Mouse (Mus musculus) midbrain, postnatal 0 days (tissue): ENCODE measurements around the gene Gemin7. TPM values are rescaled to one million over a fixed set of nuclear protein-coding genes. Genes with fewer than 3 reads are reported as not detected.

Experiments used
- ATAC-seq: fragments of 200-750 bp; cut with Nextera tagmentation; 2 replicates; pipeline ENCODE4 v1.8.0; 2017; ENCODE audit warnings: moderate number of reproducible peaks, mild to moderate bottlenecking, moderate TSS enrichment, moderate library complexity; ENCODE audit not compliant: low FRiP score
- DNase-seq: peaks from one replicate; pipeline ENCODE4 v3.0.0-alpha.2; 2015; ENCODE audit warnings: low spot score
- H3K27ac ChIP-seq: fragments of 300-500 bp; sonication (generic); 2 replicates; pipeline ENCODE4 v1.5.1; 2014; ENCODE audit warnings: low read depth, mild to moderate bottlenecking, low read length, mixed read lengths
- H3K27me3 ChIP-seq: fragments of 300-500 bp; sonication (generic); 2 replicates; pipeline ENCODE4 v1.6.1; 2014; ENCODE audit warnings: low read length, control low read depth, mixed read lengths; ENCODE audit not compliant: insufficient read depth
- H3K36me3 ChIP-seq: fragments of 300-500 bp; sonication (generic); 2 replicates; pipeline ENCODE4 v1.6.1; 2014; ENCODE audit warnings: low read length, control low read depth, mixed read lengths; ENCODE audit not compliant: insufficient read depth
- H3K4me1 ChIP-seq: fragments of 300-500 bp; sonication (generic); 2 replicates; pipeline ENCODE4 v1.6.1; 2014; ENCODE audit warnings: mild to moderate bottlenecking, control low read depth, antibody characterized with exemption, low read length, mixed read lengths; ENCODE audit not compliant: insufficient read depth
- H3K4me2 ChIP-seq: fragments of 300-500 bp; sonication (generic); 2 replicates; pipeline ENCODE4 v1.6.1; 2014; ENCODE audit warnings: low read depth, mild to moderate bottlenecking, low read length, mixed read lengths; ENCODE audit not compliant: poor library complexity, severe bottlenecking
- H3K4me3 ChIP-seq: fragments of 300-500 bp; sonication (generic); 2 replicates; pipeline ENCODE4 v1.5.1; 2014; ENCODE audit warnings: low read depth, mild to moderate bottlenecking, low read length, moderate library complexity
- H3K9ac ChIP-seq: fragments of 300-500 bp; sonication (generic); replicated peaks from 2 replicates; pipeline ENCODE4 v1.6.1; 2014; ENCODE audit warnings: mild to moderate bottlenecking, low read length, moderate library complexity, mixed read lengths; ENCODE audit not compliant: poor library complexity, severe bottlenecking
- H3K9me3 ChIP-seq: fragments of 300-500 bp; sonication (generic); 2 replicates; pipeline ENCODE4 v1.6.1; 2016; ENCODE audit warnings: low read length, control low read depth
- CTCF ChIP-seq: IDR thresholded peaks from 2 replicates; pipeline ENCODE4 v1.5.1; 2016; ENCODE audit warnings: antibody characterized with exemption, mild to moderate bottlenecking
- WGBS: fragments of 180-500 bp; shearing (Covaris S2); extraction: QIAGEN DNeasy Blood & Tissue Kit; methylation state at CpG from one replicate; pipeline ENCODE4 v1.1.7; 2014; 5-methylcytosine and 5-hydroxymethylcytosine counted together
- polyA plus RNA-seq: library from polyadenylated mRNA; unstranded; fragments of >200 nt; fragmentation: Nextera tagmentation; extraction: Ambion mirVana; gene quantifications from 2 replicates; pipeline ENCODE4 v1.2.1, GENCODE M21; 2015
- total RNA-seq: library from RNA; depleted of rRNA; stranded (reverse); fragments of >200 nt; gene quantifications from 2 replicates; pipeline ENCODE4 v1.2.3, GENCODE M21; 2014

The Gemin7 gene
- total and polyA plus RNA-seq, 2 experiments from 2014 or later: 70.9 to 158 TPM

DNA sequence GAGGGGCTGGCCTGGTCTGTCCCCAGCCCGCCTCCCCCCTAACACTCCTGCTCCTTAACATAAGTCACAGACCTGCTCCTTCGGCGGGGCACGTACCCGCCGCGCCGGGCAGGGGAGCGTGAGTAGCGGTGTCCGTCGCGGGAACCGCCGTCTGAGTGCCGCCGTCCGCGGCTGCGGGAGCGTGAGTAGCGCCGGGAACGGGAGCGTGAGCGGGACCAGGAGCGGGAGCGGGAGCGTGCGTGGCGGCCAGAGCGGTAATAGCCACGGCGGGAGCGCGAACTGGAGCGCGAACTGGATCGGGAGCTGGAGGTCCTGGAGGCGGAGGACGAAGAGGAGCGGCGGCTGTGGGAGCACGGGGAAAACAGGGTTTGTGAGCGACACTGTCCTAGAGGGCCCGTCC, 8.9 kb upstream of the Gemin7 start:
- no peak overlapping the region for H3K4me2 ChIP-seq
- DNase-seq: no peak
- WGBS: 85% methylated on average over 46 of the region's 46 CpGs

DNA sequence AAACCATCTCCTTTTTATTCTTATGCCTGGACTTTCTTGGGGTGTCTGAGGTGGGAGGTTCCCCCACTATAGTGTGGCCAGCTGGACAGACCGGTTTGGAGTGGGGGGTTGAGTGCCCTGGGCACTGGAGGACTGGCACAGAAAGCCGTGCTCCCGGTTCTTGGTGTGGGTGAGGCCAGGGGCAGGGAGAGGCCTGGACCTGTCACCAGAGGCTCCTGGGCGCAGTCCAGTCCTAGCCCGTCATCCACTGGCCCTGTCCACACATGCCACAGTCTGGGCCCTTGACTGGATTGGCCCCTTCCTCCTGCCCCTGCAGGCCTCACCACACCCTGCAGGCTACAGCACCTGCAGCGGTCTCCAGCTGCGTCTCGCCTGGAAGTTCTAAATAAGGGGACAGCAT, 3.2 kb upstream of the Gemin7 start:
- ATAC-seq (no peak), DNase-seq (no peak)
- no peak for TF ChIP-seq CTCF
- Histone ChIP-seq H3K9me3 (no peaks in the 10 kb centered on the region), H3K4me1 (peaks cover 7% of the 10 kb centered on the region; the same call in 1 of the 2 replicates), H3K27me3 (peaks cover 31% of the 10 kb centered on the region), H3K36me3 (peaks cover 50% of the 10 kb centered on the region), H3K4me3 (no peak overlapping the region), H3K27ac (no peak overlapping the region), H3K9ac (no peak overlapping the region), H3K4me2 (no peak overlapping the region)
- 87% methylated on average over 8 of the region's 8 CpGs for WGBS

More for the DNA sequence above, 8.9 kb upstream of the Gemin7 start:
- Histone ChIP-seq H3K4me1 (no peaks in the 10 kb centered on the region), H3K27ac (no peak overlapping the region), H3K36me3 (peaks cover 81% of the 10 kb centered on the region), H3K4me3 (no peak overlapping the region), H3K9me3 (no peaks in the 10 kb centered on the region), H3K9ac (no peak overlapping the region), H3K27me3 (no peaks in the 10 kb centered on the region)
- TF ChIP-seq CTCF: no peak
- no peak for ATAC-seq

DNA sequence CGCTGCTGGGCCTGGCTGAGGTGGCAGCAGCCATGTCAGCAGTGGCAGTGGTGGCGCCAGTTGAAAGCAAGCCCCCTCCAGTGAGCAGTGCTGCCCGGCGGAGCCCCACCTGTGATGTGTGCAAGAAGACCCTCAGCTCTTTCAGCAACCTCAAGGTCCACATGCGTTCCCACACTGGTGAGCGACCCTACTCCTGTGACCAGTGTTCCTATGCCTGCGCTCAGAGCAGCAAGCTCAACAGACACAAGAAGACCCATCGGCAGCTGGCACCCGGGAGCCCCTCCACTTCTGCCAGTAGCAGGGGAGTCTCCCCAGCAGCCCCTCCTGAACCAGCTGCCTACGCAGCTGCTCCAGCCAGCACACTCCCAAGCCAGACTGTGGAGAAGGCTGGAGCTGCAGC, 2.4 kb upstream of the Gemin7 start:
- no peak for DNase-seq
- WGBS: 86% methylated on average over 10 of the region's 10 CpGs
- Histone ChIP-seq H3K27ac (no peak overlapping the region), H3K36me3 (peaks cover 43% of the 10 kb centered on the region), H3K4me2 (no peak overlapping the region), H3K9me3 (no peaks in the 10 kb centered on the region), H3K4me1 (peaks cover 7% of the 10 kb centered on the region; the same call in 1 of the 2 replicates), H3K4me3 (no peak overlapping the region), H3K27me3 (peaks cover 31% of the 10 kb centered on the region), H3K9ac (no peak overlapping the region)
- no peak for ATAC-seq
- no peak for TF ChIP-seq CTCF

DNA sequence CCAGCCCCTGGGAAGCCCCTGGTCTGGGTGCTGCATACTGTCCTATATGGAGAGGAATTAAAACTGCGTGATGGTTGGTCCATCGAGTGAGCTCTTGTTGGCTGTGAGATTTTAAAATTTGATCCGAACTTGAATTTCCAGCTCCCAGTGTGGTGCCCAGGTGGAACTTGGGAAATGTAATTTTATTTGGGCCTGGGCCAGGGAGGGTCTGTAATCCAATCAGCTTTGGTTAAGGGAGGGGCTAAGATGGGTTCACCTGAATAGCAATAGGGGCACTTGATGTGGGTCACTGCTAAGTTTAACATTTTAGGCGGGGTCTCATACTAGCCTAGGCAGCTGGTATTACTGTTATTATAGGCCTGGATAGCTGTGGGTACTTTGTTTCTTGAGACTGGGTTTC, 1.0 kb upstream of the Gemin7 start:
- Histone ChIP-seq H3K4me3 (no peak overlapping the region), H3K27me3 (peaks cover 31% of the 10 kb centered on the region), H3K4me2 (no peak overlapping the region), H3K36me3 (peaks cover 30% of the 10 kb centered on the region), H3K27ac (no peak overlapping the region), H3K9ac (no peak overlapping the region), H3K9me3 (no peaks in the 10 kb centered on the region), H3K4me1 (peaks cover 7% of the 10 kb centered on the region; the same call in 1 of the 2 replicates)
- no peak for TF ChIP-seq CTCF
- WGBS: 67% methylated on average over 4 of the region's 4 CpGs
- ATAC-seq: no peak
- no peak for DNase-seq

DNA sequence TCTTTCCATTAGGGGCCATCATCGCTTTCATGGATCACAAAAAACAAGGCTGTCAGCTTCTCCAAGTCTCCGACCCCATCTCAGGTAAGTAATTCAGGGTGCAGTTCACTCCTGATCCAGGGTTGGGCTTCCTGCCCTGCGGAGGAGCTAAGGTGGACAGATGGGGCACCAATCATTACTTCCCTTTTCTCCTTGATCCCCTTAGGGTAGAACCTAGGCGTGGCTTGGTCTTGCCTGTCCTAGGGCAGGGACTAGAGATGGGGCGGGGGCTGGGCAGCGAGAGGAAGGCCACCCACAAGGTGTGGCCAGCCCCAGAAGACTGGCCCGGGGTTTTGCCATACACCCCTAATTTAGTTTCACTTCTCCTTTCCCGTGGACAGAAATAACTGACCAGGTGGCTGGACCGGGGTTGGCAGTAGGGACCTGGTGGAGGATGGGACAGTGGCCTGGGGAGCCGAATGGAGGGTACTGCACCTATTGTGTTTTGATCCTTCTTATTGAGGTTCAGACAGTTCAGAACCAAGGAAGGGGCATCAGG, 551 bp upstream of the Gemin7 start:
- WGBS: 27% methylated on average over 10 of the region's 10 CpGs
- Histone ChIP-seq H3K4me3 (peak overlapping the region; percentile 32; the same call in 1 of the 2 replicates), H3K36me3 (peaks cover 27% of the 10 kb centered on the region), H3K4me2 (no peak overlapping the region), H3K4me1 (peaks cover 7% of the 10 kb centered on the region; the same call in 1 of the 2 replicates), H3K27ac (no peak overlapping the region), H3K27me3 (peaks cover 31% of the 10 kb centered on the region), H3K9me3 (no peaks in the 10 kb centered on the region), H3K9ac (no peak overlapping the region)
- TF ChIP-seq CTCF: no peak
- DNase-seq: no peak
- ATAC-seq: no peak

DNA sequence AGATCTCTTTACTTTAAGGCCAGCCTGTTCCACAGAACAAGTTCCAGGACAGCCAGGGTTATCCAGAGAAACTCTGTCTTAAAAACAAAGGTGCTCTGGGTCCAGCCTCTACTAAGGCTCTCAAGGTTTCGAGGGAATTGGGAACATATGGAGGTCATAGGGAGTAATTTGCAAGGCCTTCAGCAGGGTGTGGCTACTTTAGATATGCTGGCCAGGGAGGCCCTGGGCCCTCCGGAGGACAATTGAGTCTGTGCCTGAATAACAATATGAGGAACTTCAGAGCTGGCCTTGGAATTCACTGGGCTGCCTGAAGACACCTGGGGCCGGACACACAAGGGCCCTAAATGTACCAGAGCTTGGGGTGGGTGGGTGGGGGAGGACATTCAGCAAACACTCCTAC, 1.8 kb downstream of the Gemin7 start:
- DNase-seq: no peak
- H3K4me1 ChIP-seq: peaks cover 12% of the 10 kb centered on the region
- ATAC-seq: no peak
- no peaks in the 10 kb centered on the region for H3K9me3 ChIP-seq
- H3K36me3 ChIP-seq: peaks cover 11% of the 10 kb centered on the region; the same call in 1 of the 2 replicates
- H3K9ac ChIP-seq: no peak overlapping the region
- H3K4me3 ChIP-seq: no peak overlapping the region
- TF ChIP-seq CTCF: no peak
- H3K27ac ChIP-seq: no peak overlapping the region
- WGBS: 59% methylated on average over 3 of the region's 3 CpGs
- H3K4me2 ChIP-seq: no peak overlapping the region
- H3K27me3 ChIP-seq: peaks cover 31% of the 10 kb centered on the region
